Mouse (Mus musculus) G1E (cell line): ENCODE results near the gene Gpatch2l. TPM values are rescaled to one million over a fixed set of nuclear protein-coding genes. Genes with fewer than 3 reads are reported as not detected.

Experiments
- ATAC-seq: 2 replicates; pipeline ENCODE4 v1.8.0; 2016; ENCODE audit warnings: mild to moderate bottlenecking; ENCODE audit not compliant: insufficient number of reproducible peaks, poor library complexity, low FRiP score, severe bottlenecking; ENCODE audit errors: extremely low read depth
- DNase-seq: peaks from one replicate; pipeline ENCODE4 v3.0.0; 2012; ENCODE audit warnings: low spot score
- H3K27me3 ChIP-seq: 2 replicates; pipeline ENCODE4 v1.6.1; 2012; ENCODE audit warnings: mild to moderate bottlenecking, low read length, inconsistent platforms; ENCODE audit not compliant: insufficient read depth
- H3K36me3 ChIP-seq: replicated peaks from 2 replicates; pipeline ENCODE3; 2012; ENCODE audit warnings: mild to moderate bottlenecking, inconsistent platforms
- H3K4me1 ChIP-seq: 2 replicates; pipeline ENCODE4 v1.6.1; 2012; ENCODE audit warnings: low read depth, low read length, inconsistent platforms, mixed read lengths; ENCODE audit not compliant: insufficient read depth
- H3K4me3 ChIP-seq: 2 replicates; pipeline ENCODE4 v1.5.1; 2012; ENCODE audit warnings: low read depth, mild to moderate bottlenecking, inconsistent platforms, low read length, moderate library complexity, mixed read lengths
- H3K9me3 ChIP-seq: replicated peaks from 2 replicates; pipeline ENCODE4 v1.6.1; 2012; ENCODE audit warnings: inconsistent platforms
- CTCF ChIP-seq: IDR thresholded peaks from 2 replicates; pipeline ENCODE4 v1.5.1; 2012; ENCODE audit warnings: low read depth, low read length, inconsistent platforms, mixed read lengths
- GATA1 ChIP-seq: IDR thresholded peaks from 2 replicates; pipeline ENCODE4 v1.6.1; 2012; ENCODE audit warnings: borderline replicate concordance, low read length, inconsistent platforms, mixed read lengths
- GATA2 ChIP-seq: IDR thresholded peaks from 2 replicates; pipeline ENCODE4 v1.6.1; 2012; ENCODE audit warnings: low read depth, low read length, inconsistent platforms, borderline replicate concordance
- POLR2AphosphoS5 ChIP-seq: IDR thresholded peaks from 2 replicates; pipeline ENCODE4 v1.6.1; 2012; ENCODE audit warnings: low read depth, low read length, inconsistent platforms; ENCODE audit not compliant: insufficient replicate concordance
- TAL1 ChIP-seq: conservative IDR thresholded peaks from 2 replicates; pipeline ENCODE4 v1.6.1; 2012; ENCODE audit warnings: low read depth, low read length, inconsistent platforms, mixed read lengths
- polyA plus RNA-seq: library from polyadenylated mRNA; stranded (reverse); fragments of >175 nt; gene quantifications from 2 replicates; pipeline ENCODE4 v1.2.3, GENCODE M21; 2012
- total RNA-seq, 2 experiments: library from RNA; stranded (forward) in 1 of 2; stranded (reverse) in 1 of 2; fragments of 200-1000 nt in 1 of 2; fragments of >200 nt in 1 of 2; fragmentation: Nextera tagmentation in 1 of 2; gene quantifications; 2 replicates each; pipeline ENCODE4 v1.2.3; 2014 to 2017

The Gpatch2l gene
- total and polyA plus RNA-seq, 3 experiments: 18.4 to 95.0 (median 56.4) TPM

DNA sequence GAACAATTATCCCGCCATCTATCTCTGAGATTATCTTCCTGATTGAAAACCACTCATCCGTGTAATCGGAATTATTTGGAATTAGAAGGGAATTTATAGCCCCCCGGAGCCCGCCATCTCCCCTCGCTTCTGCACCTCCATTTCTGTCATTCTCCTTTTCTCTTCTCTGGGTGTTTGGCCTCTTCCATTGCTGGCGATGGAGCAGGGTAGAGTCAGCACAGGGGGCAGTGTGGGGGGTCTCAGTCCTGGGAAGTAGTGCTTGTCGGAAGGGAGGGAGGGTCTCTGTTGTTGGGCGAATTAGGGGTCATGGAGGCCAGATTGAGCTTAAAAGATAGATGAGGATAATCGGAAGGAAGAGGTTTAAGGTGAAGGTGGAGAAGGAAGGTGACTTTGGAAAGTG lies 89.6 kb downstream of the Gpatch2l start:
- no peak for DNase-seq
- TF ChIP-seq POLR2AphosphoS5: no peak
- no peak for TF ChIP-seq GATA1
- TF ChIP-seq CTCF: no peak
- no peak for TF ChIP-seq TAL1
- TF ChIP-seq GATA2: no peak
- H3K4me1 ChIP-seq: no peaks in the 10 kb centered on the region
- H3K4me3 ChIP-seq: no peak overlapping the region
- H3K36me3 ChIP-seq: no peaks in the 10 kb centered on the region
- H3K9me3 ChIP-seq: peaks cover 2% of the 10 kb centered on the region; the same call in 1 of the 2 replicates
- peaks cover 12% of the 10 kb centered on the region for H3K27me3 ChIP-seq
- no peak for ATAC-seq

- no peak for DNase-seq
- H3K4me1 ChIP-seq: no peaks in the 10 kb centered on the region
- no peak for ATAC-seq
- TF ChIP-seq POLR2AphosphoS5: no peak
- TF ChIP-seq TAL1: no peak
- TF ChIP-seq GATA1: no peak
- TF ChIP-seq GATA2: no peak
- no peak for TF ChIP-seq CTCF
- H3K9me3 ChIP-seq: peaks cover 2% of the 10 kb centered on the region; the same call in 1 of the 2 replicates
- H3K4me3 ChIP-seq: no peak overlapping the region
- H3K36me3 ChIP-seq: no peaks in the 10 kb centered on the region
- peaks cover 6% of the 10 kb centered on the region for H3K27me3 ChIP-seq
Measured at GRCm38 (mm10) chr12:86336209-86336608, 94.6 kb downstream of the Gpatch2l start.

DNA sequence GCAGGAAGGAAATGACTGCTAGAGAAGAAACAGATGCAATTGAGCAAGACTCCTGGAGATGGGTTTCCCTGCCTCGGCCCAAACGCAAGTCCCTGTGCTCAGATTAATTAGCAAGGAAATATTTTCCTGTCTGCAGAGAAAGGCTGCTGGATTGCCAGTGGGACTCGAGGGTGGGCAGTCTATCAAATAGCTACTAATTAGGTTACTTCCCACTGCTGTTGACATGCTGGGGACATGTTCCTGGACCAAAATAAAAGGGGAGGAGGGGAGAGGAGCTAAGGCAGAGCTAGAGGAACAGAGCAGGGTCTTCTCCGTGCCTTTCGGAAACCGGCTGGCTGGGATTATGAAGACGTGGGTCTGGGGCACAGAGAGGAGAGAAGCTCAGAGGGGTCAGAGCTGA lies 95.2 kb downstream of the Gpatch2l start:
- no peak for ATAC-seq
- no peak for DNase-seq
- peaks cover 4% of the 10 kb centered on the region for H3K27me3 ChIP-seq
- H3K4me1 ChIP-seq: no peaks in the 10 kb centered on the region
- TF ChIP-seq POLR2AphosphoS5 (no peak), GATA2 (no peak), GATA1 (no peak), CTCF (no peak), TAL1 (no peak)
- peaks cover 2% of the 10 kb centered on the region; the same call in 1 of the 2 replicates for H3K9me3 ChIP-seq
- no peaks in the 10 kb centered on the region for H3K36me3 ChIP-seq
- H3K4me3 ChIP-seq: no peak overlapping the region

Other genes with a start within 250 kb of the Gpatch2l start
- 0.75 and 0.83 TPM in 2 replicates for gene Tgfb3, start 162.8 kb upstream of the Gpatch2l start, total RNA-seq (2014; fragmentation: Nextera tagmentation)
- gene Tgfb3, start 162.8 kb upstream of the Gpatch2l start, total RNA-seq (2017): 0.44 and 0.99 TPM in 2 replicates
- gene Tgfb3, start 162.8 kb upstream of the Gpatch2l start, polyA plus RNA-seq: 0.14 and 0.15 TPM in 2 replicates
- not detected in 2 replicates for gene Ift43, start 159.3 kb upstream of the Gpatch2l start, total RNA-seq (2014; fragmentation: Nextera tagmentation)
- 0.93 and 0.99 TPM in 2 replicates for gene Ift43, start 159.3 kb upstream of the Gpatch2l start, total RNA-seq (2017)
- 0.09 and 0.12 TPM in 2 replicates for gene Ift43, start 159.3 kb upstream of the Gpatch2l start, polyA plus RNA-seq
- not detected in 2 replicates for gene Esrrb, start 119.3 kb downstream of the Gpatch2l start, total RNA-seq (2014; fragmentation: Nextera tagmentation)
- gene Esrrb, start 119.3 kb downstream of the Gpatch2l start, total RNA-seq (2017): 0.11 and 0.12 TPM in 2 replicates
- gene Esrrb, start 119.3 kb downstream of the Gpatch2l start, polyA plus RNA-seq: not detected in 2 replicates